Mouse (Mus musculus) midbrain, embryonic 14.5 days (tissue): ENCODE measurements around the gene Nf1. TPM values are rescaled to one million over a fixed set of nuclear protein-coding genes. Genes with fewer than 3 reads are reported as not detected.

Source experiments
- ATAC-seq: fragments of 200-750 bp; cut with Nextera tagmentation; 2 replicates; pipeline ENCODE4 v1.8.0; 2017; ENCODE audit warnings: moderate number of reproducible peaks, moderate library complexity; ENCODE audit not compliant: low FRiP score, low TSS enrichment
- DNase-seq: peaks from one replicate; pipeline ENCODE4 v3.0.0-alpha.2; 2015
- H3K27ac ChIP-seq: fragments of 300-500 bp; sonication (generic); replicated peaks from 2 replicates; pipeline ENCODE4 v1.5.1; 2014; ENCODE audit warnings: mild to moderate bottlenecking, low read depth, low read length, moderate library complexity
- H3K27me3 ChIP-seq: fragments of 300-500 bp; sonication (generic); 2 replicates; pipeline ENCODE4 v1.6.1; 2014; ENCODE audit warnings: low read length, control low read depth, mixed read lengths; ENCODE audit not compliant: control insufficient read depth, insufficient read depth
- H3K36me3 ChIP-seq: fragments of 300-500 bp; sonication (generic); 2 replicates; pipeline ENCODE4 v1.6.1; 2014; ENCODE audit warnings: low read length, control low read depth; ENCODE audit not compliant: control insufficient read depth, insufficient read depth
- H3K4me1 ChIP-seq: fragments of 300-500 bp; sonication (generic); 2 replicates; pipeline ENCODE4 v1.6.1; 2014; ENCODE audit warnings: mild to moderate bottlenecking, antibody characterized with exemption, low read length, control low read depth; ENCODE audit not compliant: control insufficient read depth, insufficient read depth
- H3K4me2 ChIP-seq: fragments of 300-500 bp; sonication (generic); 2 replicates; pipeline ENCODE4 v1.6.1; 2014; ENCODE audit warnings: mild to moderate bottlenecking, low read length, moderate library complexity
- H3K4me3 ChIP-seq: fragments of 300-500 bp; sonication (generic); replicated peaks from 2 replicates; pipeline ENCODE4 v1.5.1; 2014; ENCODE audit warnings: low read depth, low read length
- H3K9ac ChIP-seq: fragments of 300-500 bp; sonication (generic); replicated peaks from 2 replicates; pipeline ENCODE4 v1.6.1; 2014; ENCODE audit warnings: mild to moderate bottlenecking, low read length, moderate library complexity
- H3K9me3 ChIP-seq: fragments of 300-500 bp; sonication (generic); 2 replicates; pipeline ENCODE4 v1.6.1; 2016; ENCODE audit warnings: low read length, control low read depth, mixed read lengths; ENCODE audit not compliant: control insufficient read depth
- WGBS: fragments of 180-500 bp; shearing (Covaris S2); extraction: QIAGEN DNeasy Blood & Tissue Kit; methylation state at CpG from one replicate; pipeline ENCODE4 v1.1.7; 2014; 5-methylcytosine and 5-hydroxymethylcytosine counted together
- polyA plus RNA-seq: library from polyadenylated mRNA; unstranded; fragments of >200 nt; fragmentation: Nextera tagmentation; extraction: Ambion mirVana; gene quantifications from 2 replicates; pipeline ENCODE4 v1.2.1, GENCODE M21; 2014

Gene Nf1
- polyA plus RNA-seq, 1 experiment from 2014 or later = 15.6 TPM

- 87% methylated on average over 8 of the region's 8 CpGs for WGBS
- Histone ChIP-seq H3K27me3 (no peaks in the 10 kb centered on the region), H3K9me3 (no peaks in the 10 kb centered on the region), H3K27ac (no peak overlapping the region), H3K4me2 (no peak overlapping the region), H3K4me1 (no peaks in the 10 kb centered on the region), H3K36me3 (no peaks in the 10 kb centered on the region), H3K9ac (no peak overlapping the region), H3K4me3 (no peak overlapping the region)
- ATAC-seq = no peak
- DNase-seq = no peak
Observed at GRCm38 (mm10) chr11:79316807-79317345, 22.6 kb upstream of the Nf1 start.

DNA sequence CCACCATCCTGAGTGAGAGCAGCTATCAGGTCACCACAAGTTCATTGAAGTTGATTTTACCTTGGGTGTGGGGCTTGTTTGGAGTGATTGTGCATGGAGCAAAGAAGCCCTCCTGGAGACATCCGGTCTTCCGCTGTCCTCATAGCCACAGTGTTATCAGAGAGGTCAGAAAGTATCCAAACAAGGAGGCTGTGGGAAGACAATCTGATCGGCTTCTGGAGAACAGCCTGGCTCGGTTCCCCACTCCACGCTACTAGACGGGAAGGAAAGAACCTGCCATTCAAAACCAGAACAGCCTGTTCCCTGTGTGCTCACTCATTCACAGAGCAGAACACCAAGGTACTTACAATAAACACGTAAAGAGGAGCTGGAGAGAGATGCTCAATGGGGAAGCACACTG, 19.7 kb upstream of the Nf1 start:
- 90% methylated on average over 7 of the region's 7 CpGs for WGBS
- Histone ChIP-seq H3K4me1 (no peaks in the 10 kb centered on the region), H3K27ac (no peak overlapping the region)

GRCm38 (mm10) chr11:79323985-79324685, 15.4 kb upstream of the Nf1 start:
- H3K9me3 ChIP-seq = no peaks in the 10 kb centered on the region
- H3K4me2 ChIP-seq = no peak overlapping the region
- no peak overlapping the region for H3K9ac ChIP-seq
- no peaks in the 10 kb centered on the region for H3K4me1 ChIP-seq
- no peak overlapping the region for H3K4me3 ChIP-seq
- ATAC-seq (no peak), DNase-seq (no peak)
- H3K27me3 ChIP-seq = no peaks in the 10 kb centered on the region
- no peaks in the 10 kb centered on the region for H3K36me3 ChIP-seq
- no peak overlapping the region for H3K27ac ChIP-seq
- WGBS = 63% methylated on average over 12 of the region's 12 CpGs

More for the DNA sequence above, 19.7 kb upstream of the Nf1 start:
- Histone ChIP-seq H3K9ac (no peak overlapping the region), H3K36me3 (no peaks in the 10 kb centered on the region), H3K4me3 (no peak overlapping the region), H3K27me3 (no peaks in the 10 kb centered on the region), H3K4me2 (no peak overlapping the region), H3K9me3 (no peaks in the 10 kb centered on the region)
- no peak for ATAC-seq
- no peak for DNase-seq

GRCm38 (mm10) chr11:79325663-79326062, 13.8 kb upstream of the Nf1 start:
- DNase-seq (no peak), ATAC-seq (no peak)
- WGBS = 91% methylated on average over 8 of the region's 8 CpGs
- H3K27ac ChIP-seq = no peak overlapping the region
- no peaks in the 10 kb centered on the region for H3K9me3 ChIP-seq
- no peak overlapping the region for H3K4me2 ChIP-seq
- no peaks in the 10 kb centered on the region for H3K27me3 ChIP-seq
- H3K4me3 ChIP-seq = no peak overlapping the region
- no peaks in the 10 kb centered on the region for H3K4me1 ChIP-seq
- no peaks in the 10 kb centered on the region for H3K36me3 ChIP-seq
- H3K9ac ChIP-seq = no peak overlapping the region

DNA sequence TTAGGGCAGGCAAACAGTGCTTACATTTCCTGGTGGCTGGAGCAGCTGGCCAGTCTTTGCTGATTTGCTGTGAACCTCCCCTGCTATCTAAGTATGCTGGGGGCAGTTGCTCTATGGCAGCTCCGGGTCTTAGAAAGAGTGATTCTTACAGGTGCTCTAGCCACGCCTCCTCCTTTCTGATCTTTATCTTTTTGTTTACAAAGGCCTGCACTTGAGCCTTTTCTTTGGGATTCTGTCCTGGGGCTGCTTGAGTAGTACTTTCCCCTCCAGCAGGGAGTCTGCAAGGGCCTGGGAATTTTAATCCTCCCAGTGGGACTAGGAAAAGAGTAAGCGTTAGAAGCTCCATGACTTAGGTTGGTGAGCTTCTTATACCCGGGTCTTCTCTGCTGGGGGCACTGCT, 12.4 kb upstream of the Nf1 start:
- no peak overlapping the region for H3K4me3 ChIP-seq
- no peak overlapping the region for H3K4me2 ChIP-seq
- H3K27ac ChIP-seq = no peak overlapping the region
- no peaks in the 10 kb centered on the region for H3K36me3 ChIP-seq
- 21% methylated on average over 4 of the region's 4 CpGs for WGBS
- ATAC-seq (no peak), DNase-seq (no peak)
- no peaks in the 10 kb centered on the region for H3K4me1 ChIP-seq
- H3K27me3 ChIP-seq = no peaks in the 10 kb centered on the region
- no peak overlapping the region for H3K9ac ChIP-seq
- H3K9me3 ChIP-seq = no peaks in the 10 kb centered on the region

DNA sequence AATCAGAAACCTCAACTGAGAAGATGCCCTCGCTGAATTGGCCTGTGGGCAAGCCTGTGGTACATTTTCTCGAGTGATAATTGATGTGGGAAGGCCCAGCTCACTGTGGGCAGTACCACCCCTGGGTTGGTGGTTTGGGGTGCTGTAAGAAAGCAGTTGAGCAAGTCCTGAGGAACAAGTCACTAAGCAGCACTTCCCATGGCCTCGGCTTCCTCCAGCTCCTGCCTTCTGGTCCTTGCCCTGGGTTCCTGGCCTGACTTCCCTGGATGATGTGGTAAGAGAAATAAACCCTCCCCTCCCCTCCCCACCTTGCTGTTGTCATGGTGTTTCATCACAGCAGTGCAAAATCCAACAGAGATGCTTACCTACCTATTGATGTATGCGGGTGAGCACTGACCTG, 11.4 kb upstream of the Nf1 start:
- DNase-seq (no peak), ATAC-seq (no peak)
- WGBS = 94% methylated on average over 4 of the region's 4 CpGs
- Histone ChIP-seq H3K4me1 (no peaks in the 10 kb centered on the region), H3K9me3 (no peaks in the 10 kb centered on the region), H3K27me3 (no peaks in the 10 kb centered on the region), H3K9ac (no peak overlapping the region), H3K36me3 (no peaks in the 10 kb centered on the region), H3K4me3 (no peak overlapping the region), H3K27ac (no peak overlapping the region), H3K4me2 (no peak overlapping the region)

DNA sequence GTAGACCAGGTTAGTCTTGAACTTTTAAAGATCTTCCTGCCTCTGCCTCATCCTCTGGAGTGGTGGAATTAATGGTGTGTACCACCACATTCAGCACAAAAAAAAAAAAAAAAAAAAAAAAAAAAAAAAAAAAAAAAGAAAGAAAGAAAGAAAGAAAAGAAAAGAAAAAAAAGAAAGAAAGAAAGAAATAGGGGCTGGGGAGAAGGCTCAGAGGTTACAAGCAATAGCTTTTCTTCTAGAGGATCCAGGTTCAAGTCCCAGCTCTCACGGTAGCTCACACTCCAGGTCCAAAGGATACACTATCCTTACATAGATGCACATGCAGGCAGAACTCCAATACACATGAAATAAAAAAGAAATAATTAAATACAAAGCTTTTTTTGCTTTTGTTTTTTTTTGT, 9.9 kb upstream of the Nf1 start:
- no peak for ATAC-seq
- Histone ChIP-seq H3K4me2 (no peak overlapping the region), H3K4me1 (no peaks in the 10 kb centered on the region), H3K27me3 (no peaks in the 10 kb centered on the region), H3K27ac (no peak overlapping the region), H3K9ac (no peak overlapping the region), H3K4me3 (no peak overlapping the region), H3K9me3 (no peaks in the 10 kb centered on the region), H3K36me3 (no peaks in the 10 kb centered on the region)
- no peak for DNase-seq
- 98% methylated on average over 1 of the region's 1 CpGs for WGBS

DNA sequence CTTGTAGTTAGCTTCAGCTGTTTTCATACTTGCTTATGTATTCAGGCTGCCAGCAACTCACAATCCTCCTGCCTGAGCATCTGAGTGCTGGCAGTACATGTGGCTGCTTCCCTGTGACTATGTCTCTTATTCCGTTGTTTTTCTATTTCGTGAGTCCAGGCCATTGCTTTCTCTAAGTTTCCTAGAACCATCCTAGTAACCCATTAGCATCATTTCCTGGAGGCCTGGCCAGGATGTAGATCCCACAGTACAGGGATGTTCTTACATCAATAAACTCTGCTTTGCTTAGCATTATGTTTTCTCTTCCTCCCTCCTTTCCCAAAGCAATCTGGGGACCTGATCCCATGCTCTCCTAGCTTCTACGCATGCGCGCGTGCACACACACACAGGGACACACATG, 4.4 kb upstream of the Nf1 start:
- no peaks in the 10 kb centered on the region; the same call in 1 of the 2 replicates for H3K4me1 ChIP-seq
- DNase-seq (no peak), ATAC-seq (no peak)
- H3K27ac ChIP-seq = no peak overlapping the region
- H3K36me3 ChIP-seq = no peaks in the 10 kb centered on the region
- no peaks in the 10 kb centered on the region for H3K27me3 ChIP-seq
- H3K4me3 ChIP-seq = no peak overlapping the region
- 95% methylated on average over 6 of the region's 6 CpGs for WGBS
- H3K4me2 ChIP-seq = no peak overlapping the region
- no peak overlapping the region for H3K9ac ChIP-seq
- no peaks in the 10 kb centered on the region for H3K9me3 ChIP-seq

GRCm38 (mm10) chr11:79336722-79337267, 2.7 kb upstream of the Nf1 start:
- DNase-seq = no peak
- Histone ChIP-seq H3K36me3 (no peaks in the 10 kb centered on the region), H3K9me3 (no peaks in the 10 kb centered on the region), H3K27ac (no peak overlapping the region), H3K4me3 (no peak overlapping the region), H3K4me1 (peaks cover 9% of the 10 kb centered on the region), H3K27me3 (no peaks in the 10 kb centered on the region), H3K9ac (no peak overlapping the region), H3K4me2 (no peak overlapping the region)
- ATAC-seq = no peak
- 92% methylated on average over 5 of the region's 5 CpGs for WGBS
